Mouse (Mus musculus): ENCODE measurements at regions not wholly inside any gene's neighbourhood (a gene's known extent, or its start where the extent isn't known, plus 50 kb on each side); places are given as distances from the start of the nearest gene placed in this dataset.

GRCm38 (mm10) chr2:51316452-51316851 lies 167.5 kb upstream of the Rnd3 start:
- DNase-seq, result no peak

GRCm38 (mm10) chr2:51313414-51313813 lies 164.5 kb upstream of the Rnd3 start:
- no peak for DNase-seq

- DNase-seq, result no peak
Measured at GRCm38 (mm10) chr2:51306257-51306656, 157.3 kb upstream of the Rnd3 start.

- peak; percentile 45 for DNase-seq
Measured at GRCm38 (mm10) chr2:51305411-51305810, 156.5 kb upstream of the Rnd3 start.

GRCm38 (mm10) chr2:51304694-51305093 lies 155.8 kb upstream of the Rnd3 start:
- DNase-seq, result no peak

GRCm38 (mm10) chr2:51290659-51291260 lies 141.8 kb upstream of the Rnd3 start:
- DNase-seq, result no peak

- DNase-seq, result no peak
Measured at GRCm38 (mm10) chr2:51288678-51289077, 139.8 kb upstream of the Rnd3 start.

- DNase-seq, result no peak
Measured at GRCm38 (mm10) chr2:51285632-51286031, 136.7 kb upstream of the Rnd3 start.

GRCm38 (mm10) chr2:51284781-51285225 lies 135.9 kb upstream of the Rnd3 start:
- peak; percentile 1 for DNase-seq

GRCm38 (mm10) chr2:51279396-51280045 lies 130.6 kb upstream of the Rnd3 start:
- DNase-seq, result no peak

GRCm38 (mm10) chr2:51278824-51279223 lies 129.9 kb upstream of the Rnd3 start:
- no peak for DNase-seq

GRCm38 (mm10) chr2:51278356-51278755 lies 129.4 kb upstream of the Rnd3 start:
- no peak for DNase-seq

- DNase-seq, result no peak
Measured at GRCm38 (mm10) chr2:51276591-51276990, 127.7 kb upstream of the Rnd3 start.

GRCm38 (mm10) chr2:51273300-51273699 lies 124.4 kb upstream of the Rnd3 start:
- DNase-seq, result no peak

GRCm38 (mm10) chr2:51268532-51268931 lies 119.6 kb upstream of the Rnd3 start:
- DNase-seq, result no peak

GRCm38 (mm10) chr2:51267662-51268061 lies 118.8 kb upstream of the Rnd3 start:
- DNase-seq, result no peak

- DNase-seq, result no peak
Measured at GRCm38 (mm10) chr2:51262506-51262905, 113.6 kb upstream of the Rnd3 start.

GRCm38 (mm10) chr2:51250798-51251197 lies 101.9 kb upstream of the Rnd3 start:
- no peak for DNase-seq

GRCm38 (mm10) chr2:51241573-51241972 lies 92.7 kb upstream of the Rnd3 start:
- no peak for DNase-seq

- DNase-seq, result no peak
Measured at GRCm38 (mm10) chr2:51240000-51240399, 91.1 kb upstream of the Rnd3 start.

GRCm38 (mm10) chr2:51238992-51239391 lies 90.1 kb upstream of the Rnd3 start:
- DNase-seq, result no peak

GRCm38 (mm10) chr2:51238131-51238931 lies 89.4 kb upstream of the Rnd3 start:
- no peak for DNase-seq

GRCm38 (mm10) chr2:51237451-51237850 lies 88.5 kb upstream of the Rnd3 start:
- peak; percentile 9 for DNase-seq

GRCm38 (mm10) chr2:51236852-51237251 lies 87.9 kb upstream of the Rnd3 start:
- DNase-seq, result no peak
